Mouse (Mus musculus) skeletal muscle tissue, adult 2 months (tissue): ENCODE measurements around the gene Lpin2.

Source experiments
- DNase-seq: peaks from one replicate; pipeline ENCODE4 v3.0.0-alpha.2; 2012; ENCODE audit warnings: low read depth, low spot score

The Lpin2 gene

GRCm38 (mm10) chr17:71264739-71265138 lies 82.4 kb downstream of the Lpin2 start:
- no peak for DNase-seq

- no peak for DNase-seq
Measured at GRCm38 (mm10) chr17:71265336-71266051, 83.1 kb downstream of the Lpin2 start.

GRCm38 (mm10) chr17:71267374-71267773 lies 85.0 kb downstream of the Lpin2 start:
- no peak for DNase-seq

- no peak for DNase-seq
Measured at GRCm38 (mm10) chr17:71268152-71268551, 85.8 kb downstream of the Lpin2 start.

- no peak for DNase-seq
Measured at GRCm38 (mm10) chr17:71268599-71268998, 86.2 kb downstream of the Lpin2 start.

GRCm38 (mm10) chr17:71273901-71274300 lies 91.5 kb downstream of the Lpin2 start:
- no peak for DNase-seq

- no peak for DNase-seq
Measured at GRCm38 (mm10) chr17:71276771-71277170, 94.4 kb downstream of the Lpin2 start.

- no peak for DNase-seq
Measured at GRCm38 (mm10) chr17:71277701-71278491, 95.5 kb downstream of the Lpin2 start.

GRCm38 (mm10) chr17:71282716-71283115 lies 100.4 kb downstream of the Lpin2 start:
- no peak for DNase-seq

GRCm38 (mm10) chr17:71283237-71283636 lies 100.9 kb downstream of the Lpin2 start:
- peak; percentile 79 for DNase-seq

- no peak for DNase-seq
Measured at GRCm38 (mm10) chr17:71284890-71285289, 102.5 kb downstream of the Lpin2 start.

GRCm38 (mm10) chr17:71285929-71286328 lies 103.6 kb downstream of the Lpin2 start:
- DNase-seq, result peak; percentile 91

- DNase-seq, result no peak
Measured at GRCm38 (mm10) chr17:71287586-71287985, 105.2 kb downstream of the Lpin2 start.

- no peak for DNase-seq
Measured at GRCm38 (mm10) chr17:71288145-71288758, 105.9 kb downstream of the Lpin2 start.

GRCm38 (mm10) chr17:71288808-71289548 lies 106.6 kb downstream of the Lpin2 start:
- DNase-seq, result no peak

- no peak for DNase-seq
Measured at GRCm38 (mm10) chr17:71289572-71290176, 107.3 kb downstream of the Lpin2 start.

GRCm38 (mm10) chr17:71290486-71291410 lies 108.4 kb downstream of the Lpin2 start:
- no peak for DNase-seq

- DNase-seq, result no peak
Measured at GRCm38 (mm10) chr17:71291897-71292420, 109.6 kb downstream of the Lpin2 start.

GRCm38 (mm10) chr17:71292897-71293296 lies 110.5 kb downstream of the Lpin2 start:
- no peak for DNase-seq

- DNase-seq, result no peak
Measured at GRCm38 (mm10) chr17:71294570-71294969, 112.2 kb downstream of the Lpin2 start.
